Mouse (Mus musculus): ENCODE data around the gene Cgref1. TPM values are rescaled to one million over a fixed set of nuclear protein-coding genes. Genes with fewer than 3 reads are reported as not detected.

Gene Cgref1
- polyA plus RNA-seq, 1 experiment from 2014 or later, result 62.7 TPM

DNA sequence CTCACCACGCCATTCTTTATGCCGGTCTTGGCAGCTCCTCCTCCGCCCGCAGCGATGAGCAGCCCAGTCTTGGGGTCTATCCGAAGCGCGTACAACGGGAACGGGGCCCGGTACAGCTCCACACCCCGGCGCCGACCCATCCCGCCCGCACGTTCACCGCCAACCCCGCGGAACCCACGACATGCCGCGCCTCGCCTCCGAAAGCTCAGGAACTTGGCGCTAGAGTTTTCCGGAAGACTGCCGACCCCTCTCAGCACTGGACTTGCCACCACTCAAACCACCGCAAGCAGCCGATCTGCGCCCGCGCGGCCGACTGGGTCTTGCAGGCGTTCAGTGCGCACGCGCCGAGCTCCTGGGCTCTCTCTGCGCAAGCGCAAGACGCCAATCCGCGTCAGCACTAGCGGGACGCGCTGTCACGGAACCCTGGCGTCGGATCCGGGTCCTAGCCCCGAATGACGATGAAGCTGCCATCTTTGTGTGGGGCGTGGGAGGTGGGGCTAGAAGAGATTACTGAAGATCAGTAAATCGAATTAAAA, 14.6 kb upstream of the Cgref1 start, which contains the start of gene Preb:
Gene Preb (minus strand): TSS at position 396 of the 536 bp plus-strand sequence.
- H3K4me3 ChIP-seq, result peak within 1 kb of the TSS; percentile 91
- peak within 1 kb of the TSS; percentile 95 for H3K9ac ChIP-seq
- ATAC-seq (replicated peaks), result peak; percentile 96
- H3K4me2 ChIP-seq, result peak within 1 kb of the TSS; percentile 92
- peak within 1 kb of the TSS; percentile 89 for H3K27ac ChIP-seq
- H3K27me3 ChIP-seq (replicated peaks), result no peaks in the 10 kb centered on the region
- no peaks in the 10 kb centered on the region for H3K9me3 ChIP-seq
- H3K36me3 ChIP-seq (replicated peaks), result peaks cover 12% of the 10 kb centered on the region
- peaks cover 23% of the 10 kb centered on the region for H3K4me1 ChIP-seq
- under 1% methylated on average over 56 of the region's 56 CpGs for WGBS

DNA sequence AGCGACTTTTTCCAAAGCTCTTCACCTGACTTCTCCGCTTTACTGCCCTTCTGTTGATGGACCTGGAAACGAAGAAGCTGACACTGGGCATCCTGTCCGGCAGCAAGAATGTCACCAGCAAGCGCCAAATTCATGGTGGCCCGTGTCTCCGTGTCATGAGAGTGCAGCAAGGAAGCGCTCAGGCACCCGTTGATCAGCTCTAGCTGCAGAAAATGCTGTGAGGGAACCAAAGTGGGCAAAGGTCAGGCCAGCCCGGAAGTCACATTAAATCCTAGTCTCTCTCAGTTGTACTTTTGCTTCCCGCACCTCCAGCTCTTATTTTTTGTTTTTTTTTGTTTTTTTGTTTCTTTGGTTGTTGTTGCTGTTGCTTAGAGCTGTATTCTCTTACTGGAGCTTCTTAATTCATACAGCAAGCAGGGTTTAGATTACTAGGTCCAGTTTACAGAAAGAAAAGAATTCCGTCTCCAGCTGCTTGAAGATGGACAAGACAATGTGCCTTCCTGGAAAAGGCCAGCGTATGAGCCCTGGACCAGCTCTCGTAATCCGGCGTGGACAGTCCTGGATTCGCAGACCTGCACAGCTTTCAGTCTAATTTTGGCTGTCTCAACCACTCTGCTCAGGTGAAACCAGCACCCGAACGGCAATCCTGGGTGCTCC, 13.9 kb upstream of the Cgref1 start:
- Histone ChIP-seq H3K9ac (peak overlapping the region; percentile 95), H3K4me3 (peak overlapping the region; percentile 91), H3K4me2 (peak overlapping the region; percentile 92), H3K36me3 (replicated peaks) (peaks cover 19% of the 10 kb centered on the region), H3K27ac (peak overlapping the region; percentile 89), H3K9me3 (no peaks in the 10 kb centered on the region), H3K27me3 (replicated peaks) (no peaks in the 10 kb centered on the region), H3K4me1 (peaks cover 23% of the 10 kb centered on the region)
- 36% methylated on average over 19 of the region's 19 CpGs for WGBS
- ATAC-seq (replicated peaks), result no peak

DNA sequence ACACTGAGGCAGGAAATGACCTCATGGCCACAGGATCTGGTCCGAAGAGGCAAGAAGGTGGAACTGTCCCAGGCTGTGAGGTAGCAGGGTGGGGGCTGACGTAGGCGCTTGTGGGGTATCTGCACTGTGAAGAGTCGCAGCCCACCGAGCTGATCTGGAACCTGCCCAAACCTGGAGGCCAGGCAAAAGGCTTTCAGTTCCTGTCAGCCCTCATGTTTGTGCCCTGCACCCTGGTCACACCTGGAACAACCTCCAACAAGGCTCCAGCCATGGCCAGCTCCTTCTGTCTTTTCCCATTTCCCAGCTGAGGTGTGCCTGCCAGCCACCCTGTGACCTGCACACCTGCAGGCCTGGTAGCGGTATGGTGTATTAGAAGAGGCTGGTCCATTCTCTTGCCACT, 12.5 kb upstream of the Cgref1 start:
- Histone ChIP-seq H3K27ac (no peak overlapping the region), H3K9ac (no peak overlapping the region), H3K4me1 (peaks cover 23% of the 10 kb centered on the region), H3K9me3 (no peaks in the 10 kb centered on the region), H3K4me2 (0 out of 2 replicates have a peak overlapping the region, but pooled peaks have one; percentile 92), H3K36me3 (replicated peaks) (peaks cover 30% of the 10 kb centered on the region), H3K27me3 (replicated peaks) (no peaks in the 10 kb centered on the region), H3K4me3 (no peak overlapping the region)
- no peak for ATAC-seq (replicated peaks)
- 96% methylated on average over 6 of the region's 6 CpGs for WGBS

DNA sequence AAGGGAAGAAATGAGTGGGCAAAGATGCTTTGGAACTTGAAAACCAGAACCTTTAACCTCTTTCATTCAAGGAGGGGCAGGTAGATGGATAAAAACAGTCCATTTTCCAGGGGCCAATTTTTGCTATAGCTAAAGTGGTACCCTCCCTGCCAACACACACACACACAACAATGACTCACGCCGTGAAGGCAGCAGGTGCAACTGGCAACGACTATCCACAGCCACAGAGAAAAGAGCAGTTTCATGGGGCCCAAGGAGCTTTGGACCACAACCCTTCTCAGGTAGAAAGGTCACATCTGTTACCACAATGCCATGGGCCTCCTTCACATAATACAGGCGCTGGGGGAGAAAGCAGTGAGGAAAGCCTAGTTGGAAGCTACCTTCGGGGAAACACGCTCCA, 10.4 kb upstream of the Cgref1 start:
- Histone ChIP-seq H3K4me1 (peaks cover 25% of the 10 kb centered on the region), H3K4me3 (no peak overlapping the region), H3K4me2 (no peak overlapping the region), H3K27ac (no peak overlapping the region), H3K36me3 (replicated peaks) (peaks cover 35% of the 10 kb centered on the region), H3K9ac (no peak overlapping the region), H3K27me3 (replicated peaks) (no peaks in the 10 kb centered on the region), H3K9me3 (no peaks in the 10 kb centered on the region)
- 94% methylated on average over 6 of the region's 6 CpGs for WGBS
- no peak for ATAC-seq (replicated peaks)

DNA sequence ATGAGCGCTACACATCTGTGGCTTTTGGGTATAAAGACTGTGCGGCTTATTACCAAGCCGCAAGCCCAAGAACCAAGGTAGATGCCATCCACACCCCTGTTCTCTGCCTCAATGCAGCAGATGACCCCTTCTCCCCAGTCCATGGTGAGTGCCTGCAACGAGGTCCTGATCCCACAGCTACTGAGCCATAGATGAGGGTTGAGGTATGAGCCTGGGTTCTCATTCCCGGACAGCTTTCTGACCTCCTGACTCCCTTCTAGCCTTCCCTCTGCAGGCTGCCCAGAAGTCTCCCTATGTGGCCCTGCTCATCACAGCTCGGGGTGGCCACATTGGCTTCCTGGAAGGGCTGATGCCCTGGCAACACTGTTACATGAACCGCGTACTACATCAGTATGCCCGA, 9.2 kb upstream of the Cgref1 start:
- H3K4me1 ChIP-seq, result peaks cover 35% of the 10 kb centered on the region
- no peak overlapping the region for H3K4me2 ChIP-seq
- no peaks in the 10 kb centered on the region for H3K27me3 ChIP-seq (replicated peaks)
- no peaks in the 10 kb centered on the region for H3K9me3 ChIP-seq
- no peak overlapping the region for H3K4me3 ChIP-seq
- H3K36me3 ChIP-seq (replicated peaks), result peaks cover 35% of the 10 kb centered on the region
- ATAC-seq (replicated peaks), result no peak
- 95% methylated on average over 9 of the region's 9 CpGs for WGBS
- no peak overlapping the region for H3K27ac ChIP-seq
- no peak overlapping the region for H3K9ac ChIP-seq

DNA sequence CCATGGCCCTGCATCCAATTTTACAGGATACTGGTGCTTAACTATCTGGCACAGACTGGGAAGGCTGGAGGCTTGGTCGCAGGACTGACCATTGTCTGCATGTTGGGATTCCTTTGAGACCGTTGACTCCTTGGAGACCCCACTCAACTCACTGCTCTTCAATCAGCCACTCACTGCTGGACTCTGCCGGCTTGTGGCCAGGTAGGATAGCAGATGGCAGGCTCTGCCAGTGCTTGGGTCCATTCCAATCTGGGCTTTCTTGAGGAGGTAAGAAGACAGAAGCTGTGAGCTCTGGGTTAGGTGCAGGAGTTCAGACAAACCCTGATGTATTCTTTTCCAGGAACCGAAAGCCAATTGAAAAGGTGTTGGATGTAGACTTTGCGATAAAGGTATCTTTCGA, 8.7 kb upstream of the Cgref1 start:
- 93% methylated on average over 6 of the region's 6 CpGs for WGBS
- Histone ChIP-seq H3K9me3 (no peaks in the 10 kb centered on the region), H3K4me2 (no peak overlapping the region), H3K4me3 (no peak overlapping the region), H3K9ac (no peak overlapping the region), H3K36me3 (replicated peaks) (peaks cover 35% of the 10 kb centered on the region), H3K4me1 (peaks cover 35% of the 10 kb centered on the region), H3K27ac (no peak overlapping the region), H3K27me3 (replicated peaks) (no peaks in the 10 kb centered on the region)
- ATAC-seq (replicated peaks), result no peak

DNA sequence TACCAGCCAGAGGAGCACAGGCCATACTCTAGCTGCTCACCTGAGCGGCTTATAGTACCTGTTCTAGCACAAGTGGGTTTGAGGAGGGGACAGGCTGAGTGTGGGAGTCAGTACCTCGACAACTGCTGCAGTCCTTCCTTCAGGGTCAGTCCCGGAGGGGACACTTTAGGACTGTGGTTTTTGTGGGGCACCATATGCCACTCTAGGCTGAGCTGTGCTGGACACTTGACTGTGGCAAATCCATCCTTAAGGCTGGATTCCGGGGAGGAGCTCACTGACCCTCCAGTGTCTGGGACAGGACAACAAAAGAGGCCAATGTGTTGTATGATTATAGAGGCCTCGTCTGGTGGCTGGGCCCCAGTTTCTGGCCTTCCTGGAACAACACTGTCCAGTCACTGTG, 7.2 kb upstream of the Cgref1 start:
- Histone ChIP-seq H3K4me3 (no peak overlapping the region), H3K27ac (no peak overlapping the region), H3K9me3 (no peaks in the 10 kb centered on the region), H3K9ac (no peak overlapping the region), H3K27me3 (replicated peaks) (no peaks in the 10 kb centered on the region), H3K36me3 (replicated peaks) (peaks cover 27% of the 10 kb centered on the region), H3K4me2 (no peak overlapping the region), H3K4me1 (peaks cover 21% of the 10 kb centered on the region)
- 84% methylated on average over 5 of the region's 5 CpGs for WGBS
- ATAC-seq (replicated peaks), result no peak

DNA sequence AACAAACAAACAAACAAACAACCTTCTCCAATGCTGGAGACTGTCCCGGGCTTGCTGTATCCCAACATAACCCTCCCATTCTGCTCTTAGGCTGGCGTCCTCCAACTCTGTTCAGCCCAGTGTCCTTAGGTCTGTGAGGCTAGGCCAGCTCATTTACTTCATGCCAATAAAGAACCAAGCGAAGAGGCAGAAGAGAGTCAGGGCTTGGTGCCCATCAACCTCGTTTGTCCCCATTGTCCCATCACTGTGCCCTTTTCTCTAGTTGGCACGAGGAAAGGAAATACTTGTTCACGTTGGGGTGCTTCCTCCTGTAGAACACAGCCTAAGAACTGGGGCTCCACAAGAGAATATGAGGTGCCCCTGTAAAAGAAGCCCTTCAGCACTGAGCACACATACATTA, 6.3 kb upstream of the Cgref1 start:
- H3K9me3 ChIP-seq, result no peaks in the 10 kb centered on the region
- peaks cover 19% of the 10 kb centered on the region for H3K4me1 ChIP-seq
- no peak for ATAC-seq (replicated peaks)
- no peak overlapping the region for H3K4me3 ChIP-seq
- H3K9ac ChIP-seq, result no peak overlapping the region
- WGBS, result 85% methylated on average over 6 of the region's 6 CpGs
- no peaks in the 10 kb centered on the region for H3K27me3 ChIP-seq (replicated peaks)
- H3K36me3 ChIP-seq (replicated peaks), result peaks cover 26% of the 10 kb centered on the region
- H3K27ac ChIP-seq, result no peak overlapping the region
- H3K4me2 ChIP-seq, result no peak overlapping the region

DNA sequence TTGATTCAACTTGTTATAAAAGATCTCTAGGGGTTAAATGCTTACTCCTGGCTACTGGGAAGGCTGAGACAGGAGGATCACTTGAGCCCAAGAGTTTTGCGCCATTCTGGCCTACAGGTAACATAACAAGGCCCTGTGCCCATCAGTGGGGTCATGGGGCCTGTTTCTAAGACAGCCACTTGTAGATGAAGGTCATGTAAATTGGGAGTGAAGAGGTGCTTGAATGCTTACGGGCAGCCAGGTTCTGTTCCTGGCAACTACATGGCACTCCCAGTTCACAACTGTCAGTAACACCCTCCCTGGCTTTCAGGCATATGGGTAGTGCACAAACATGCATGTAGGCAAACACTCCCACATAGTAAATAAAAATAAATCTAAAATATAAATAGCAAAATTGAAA, 5.5 kb upstream of the Cgref1 start:
- H3K27me3 ChIP-seq (replicated peaks), result no peaks in the 10 kb centered on the region
- H3K4me3 ChIP-seq, result no peak overlapping the region
- WGBS, result 93% methylated on average over 2 of the region's 2 CpGs
- H3K9me3 ChIP-seq, result no peaks in the 10 kb centered on the region
- peaks cover 20% of the 10 kb centered on the region for H3K4me1 ChIP-seq
- peaks cover 26% of the 10 kb centered on the region for H3K36me3 ChIP-seq (replicated peaks)
- ATAC-seq (replicated peaks), result no peak
- no peak overlapping the region for H3K9ac ChIP-seq
- no peak overlapping the region for H3K27ac ChIP-seq
- H3K4me2 ChIP-seq, result peak overlapping the region; percentile 83

DNA sequence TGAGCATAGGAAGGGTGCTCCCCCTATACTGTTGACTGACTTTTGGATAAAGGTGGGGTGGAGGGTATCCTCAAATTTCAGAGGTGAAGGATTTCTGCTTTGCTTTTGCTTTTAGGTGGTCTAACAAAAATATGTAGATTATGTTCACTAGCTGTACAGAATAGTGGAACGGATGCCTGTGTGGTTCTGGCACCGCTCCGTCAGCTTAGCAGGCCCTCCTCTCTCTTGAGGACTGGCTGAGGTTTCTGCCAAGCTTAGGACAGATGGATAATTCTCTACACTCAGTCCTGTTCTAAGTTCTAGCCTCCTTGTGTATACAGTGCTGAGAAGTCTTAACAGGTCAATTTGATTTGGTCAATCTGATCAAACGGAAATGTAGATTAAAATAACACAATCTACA, 5.1 kb upstream of the Cgref1 start:
- H3K4me3 ChIP-seq, result peak overlapping the region; percentile 54
- peak overlapping the region; percentile 83 for H3K4me2 ChIP-seq
- peaks cover 26% of the 10 kb centered on the region for H3K36me3 ChIP-seq (replicated peaks)
- H3K27ac ChIP-seq, result peak overlapping the region; percentile 79; the same call in 1 of the 2 replicates
- H3K4me1 ChIP-seq, result peaks cover 24% of the 10 kb centered on the region
- no peaks in the 10 kb centered on the region for H3K9me3 ChIP-seq
- peak; percentile 13; the same call in 1 of the 2 replicates for ATAC-seq (replicated peaks)
- 55% methylated on average over 4 of the region's 4 CpGs for WGBS
- H3K27me3 ChIP-seq (replicated peaks), result no peaks in the 10 kb centered on the region
- H3K9ac ChIP-seq, result peak overlapping the region; percentile 65

DNA sequence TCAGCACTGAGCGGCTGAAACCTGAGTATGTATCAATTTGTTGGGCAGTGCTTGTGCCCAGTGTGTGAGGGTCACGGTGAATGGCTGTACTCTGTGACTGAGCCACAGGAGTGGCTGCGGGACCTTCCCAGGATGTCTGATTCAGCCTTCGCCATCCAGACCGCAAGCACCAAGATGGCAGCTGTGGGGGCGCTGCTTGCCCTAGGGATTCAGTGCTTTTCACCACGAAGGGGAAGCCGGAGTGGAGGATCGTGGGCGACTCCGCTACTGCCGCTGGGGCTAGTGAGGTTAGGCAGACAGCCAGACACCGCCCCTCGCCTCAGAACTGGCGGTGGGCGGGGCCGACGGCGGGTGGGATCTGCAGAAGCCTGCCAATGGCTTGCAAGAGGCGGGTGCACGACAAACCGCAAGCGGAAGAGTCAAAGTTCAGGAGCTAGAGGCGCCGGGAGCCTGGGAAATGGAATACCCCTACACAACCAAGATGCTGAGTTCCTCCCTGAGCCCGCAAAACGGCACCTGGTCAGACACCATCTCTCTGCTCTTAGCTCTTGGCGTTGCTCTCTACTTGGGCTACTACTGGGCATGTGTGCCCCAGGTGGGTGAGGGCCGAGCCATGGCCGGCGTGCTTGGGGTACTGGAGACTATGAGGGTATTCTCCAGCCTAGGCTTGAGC, 4.4 kb upstream of the Cgref1 start:
- WGBS, result under 1% methylated on average over 31 of the region's 31 CpGs
- Histone ChIP-seq H3K9ac (peak overlapping the region; percentile 65), H3K9me3 (no peaks in the 10 kb centered on the region), H3K4me1 (peaks cover 30% of the 10 kb centered on the region), H3K27me3 (replicated peaks) (no peaks in the 10 kb centered on the region), H3K27ac (peak overlapping the region; percentile 79), H3K4me3 (peak overlapping the region; percentile 54), H3K4me2 (peak overlapping the region; percentile 83), H3K36me3 (replicated peaks) (peaks cover 21% of the 10 kb centered on the region)
- peak; percentile 87 for ATAC-seq (replicated peaks)

DNA sequence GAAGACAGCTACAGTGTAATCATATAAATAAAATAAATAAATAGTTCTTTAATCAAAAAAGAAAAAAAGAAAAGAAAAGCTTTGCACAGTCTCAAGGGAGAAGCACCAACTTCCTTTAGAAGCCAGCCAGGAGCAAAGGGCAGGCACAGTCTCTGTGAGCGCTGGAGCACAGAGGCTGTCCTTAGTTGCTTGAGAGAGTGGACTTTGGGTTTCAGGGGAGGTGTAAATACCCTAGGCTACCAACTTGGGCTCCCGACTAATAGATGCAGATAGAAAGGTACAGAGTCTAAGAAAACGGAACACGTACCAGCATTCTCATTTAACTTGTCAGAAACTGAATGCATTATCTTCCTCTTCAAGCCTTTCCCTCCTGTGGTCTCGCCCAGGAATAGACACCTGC, 3.2 kb upstream of the Cgref1 start:
- no peak for ATAC-seq (replicated peaks)
- no peak overlapping the region for H3K27ac ChIP-seq
- no peak overlapping the region for H3K4me2 ChIP-seq
- H3K4me3 ChIP-seq, result no peak overlapping the region
- 78% methylated on average over 5 of the region's 5 CpGs for WGBS
- H3K27me3 ChIP-seq (replicated peaks), result no peaks in the 10 kb centered on the region
- H3K9ac ChIP-seq, result no peak overlapping the region
- peaks cover 35% of the 10 kb centered on the region for H3K4me1 ChIP-seq
- H3K36me3 ChIP-seq (replicated peaks), result peaks cover 11% of the 10 kb centered on the region
- H3K9me3 ChIP-seq, result no peaks in the 10 kb centered on the region
